Mouse (Mus musculus): ENCODE data around the gene Palm. TPM values are rescaled to one million over a fixed set of nuclear protein-coding genes. Genes with fewer than 3 reads are reported as not detected.
A peak's percentile ranks its signal among the peaks of the same experiment; 100 is the strongest.

Palm gene
- polyA plus RNA-seq, 1 experiment from 2014 or later, result 132 TPM

- H3K9me3 ChIP-seq (ENCODE audit: control insufficient read depth, low read length), result no peaks in the 10 kb centered on the region
- H3K4me3 ChIP-seq (ENCODE audit: low read depth, low read length), result peak overlapping the region; percentile 100
- DNase-seq (ENCODE audit: low spot score) (no peak), ATAC-seq (ENCODE audit: low FRiP score) (no peak)
- H3K27me3 ChIP-seq (ENCODE audit: control insufficient read depth, insufficient read depth, low read length), result no peaks in the 10 kb centered on the region
- H3K9ac ChIP-seq (ENCODE audit: low read depth, low read length), result peak overlapping the region; percentile 96
- WGBS, result 73% methylated on average over 7 of the region's 7 CpGs
- H3K4me1 ChIP-seq (replicated peaks; ENCODE audit: control insufficient read depth, insufficient read depth, low read length), result peaks cover 33% of the 10 kb centered on the region
- H3K36me3 ChIP-seq (ENCODE audit: control insufficient read depth, insufficient read depth, low read length), result peaks cover 26% of the 10 kb centered on the region
- H3K4me2 ChIP-seq (replicated peaks; ENCODE audit: low read depth, low read length), result peak overlapping the region; percentile 99
- H3K27ac ChIP-seq (ENCODE audit: low read depth, low read length), result 0 out of 2 replicates have a peak overlapping the region, but pooled peaks have one; percentile 9
These were observed 63.5 kb downstream of the Palm start for GRCm38 (mm10) chr10:79856704-79857451.

- H3K36me3 ChIP-seq (ENCODE audit: control insufficient read depth, insufficient read depth, low read length), result peaks cover 29% of the 10 kb centered on the region
- no peaks in the 10 kb centered on the region for H3K9me3 ChIP-seq (ENCODE audit: control insufficient read depth, low read length)
- peaks cover 28% of the 10 kb centered on the region for H3K4me1 ChIP-seq (replicated peaks; ENCODE audit: control insufficient read depth, insufficient read depth, low read length)
- 0 out of 2 replicates have a peak overlapping the region, but pooled peaks have one; percentile 9 for H3K27ac ChIP-seq (ENCODE audit: low read depth, low read length)
- peak overlapping the region; percentile 100 for H3K4me3 ChIP-seq (ENCODE audit: low read depth, low read length)
- 47% methylated on average over 4 of the region's 4 CpGs for WGBS
- peak overlapping the region; percentile 96; the same call in 1 of the 2 replicates for H3K9ac ChIP-seq (ENCODE audit: low read depth, low read length)
- peak overlapping the region; percentile 99 for H3K4me2 ChIP-seq (replicated peaks; ENCODE audit: low read depth, low read length)
- no peaks in the 10 kb centered on the region for H3K27me3 ChIP-seq (ENCODE audit: control insufficient read depth, insufficient read depth, low read length)
- DNase-seq (ENCODE audit: low spot score) (peak; percentile 37), ATAC-seq (ENCODE audit: low FRiP score) (no peak)
These were observed 64.1 kb downstream of the Palm start for GRCm38 (mm10) chr10:79857452-79857811.

DNA sequence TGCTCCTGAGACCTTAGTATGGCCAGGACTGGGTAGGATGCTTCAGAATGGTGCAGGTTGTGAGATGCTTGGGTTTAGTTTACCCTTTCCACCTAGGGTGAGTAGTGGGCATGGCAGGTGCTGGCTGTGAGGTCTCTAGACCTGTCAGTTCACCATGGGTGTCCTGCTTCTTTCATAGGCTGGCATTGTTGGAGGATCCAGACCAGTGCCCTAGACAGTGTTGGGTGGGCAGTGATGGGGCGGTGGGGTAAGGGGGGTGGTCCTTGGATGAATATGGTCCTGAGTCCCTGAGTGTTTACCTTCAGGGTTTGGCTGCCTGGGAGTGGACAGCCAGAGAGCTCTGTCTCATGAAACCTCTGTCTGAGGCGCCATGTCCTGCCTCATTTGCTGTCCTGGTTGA, 64.5 kb downstream of the Palm start:
- no peak for ATAC-seq (ENCODE audit: low FRiP score)
- Histone ChIP-seq H3K4me3 (ENCODE audit: low read depth, low read length) (peak overlapping the region; percentile 15), H3K9ac (ENCODE audit: low read depth, low read length) (0 out of 2 replicates have a peak overlapping the region, but pooled peaks have one; percentile 96), H3K27ac (ENCODE audit: low read depth, low read length) (peak overlapping the region; percentile 24; the same call in 1 of the 2 replicates), H3K36me3 (ENCODE audit: control insufficient read depth, insufficient read depth, low read length) (peaks cover 29% of the 10 kb centered on the region), H3K9me3 (ENCODE audit: control insufficient read depth, low read length) (no peaks in the 10 kb centered on the region), H3K4me2 (replicated peaks; ENCODE audit: low read depth, low read length) (peak overlapping the region; percentile 99), H3K4me1 (replicated peaks; ENCODE audit: control insufficient read depth, insufficient read depth, low read length) (peaks cover 24% of the 10 kb centered on the region), H3K27me3 (ENCODE audit: control insufficient read depth, insufficient read depth, low read length) (no peaks in the 10 kb centered on the region)
- 87% methylated on average over 2 of the region's 2 CpGs for WGBS
- no peak for DNase-seq (ENCODE audit: low spot score)

GRCm38 (mm10) chr10:79858416-79859074, 65.2 kb downstream of the Palm start:
- 71% methylated on average over 16 of the region's 17 CpGs for WGBS
- peak overlapping the region; percentile 24; the same call in 1 of the 2 replicates for H3K27ac ChIP-seq (ENCODE audit: low read depth, low read length)

GRCm38 (mm10) chr10:79859116-79859515, 65.7 kb downstream of the Palm start:
- Histone ChIP-seq H3K4me2 (replicated peaks; ENCODE audit: low read depth, low read length) (no peak overlapping the region), H3K4me1 (replicated peaks; ENCODE audit: control insufficient read depth, insufficient read depth, low read length) (peaks cover 24% of the 10 kb centered on the region), H3K36me3 (ENCODE audit: control insufficient read depth, insufficient read depth, low read length) (peaks cover 29% of the 10 kb centered on the region), H3K9me3 (ENCODE audit: control insufficient read depth, low read length) (no peaks in the 10 kb centered on the region), H3K4me3 (ENCODE audit: low read depth, low read length) (no peak overlapping the region), H3K27me3 (ENCODE audit: control insufficient read depth, insufficient read depth, low read length) (no peaks in the 10 kb centered on the region), H3K27ac (ENCODE audit: low read depth, low read length) (no peak overlapping the region), H3K9ac (ENCODE audit: low read depth, low read length) (no peak overlapping the region)
- ATAC-seq (ENCODE audit: low FRiP score), result no peak
- no peak for DNase-seq (ENCODE audit: low spot score)
- WGBS, result 95% methylated on average over 11 of the region's 11 CpGs

More at GRCm38 (mm10) chr10:79858416-79859074, 65.2 kb downstream of the Palm start:
- H3K27me3 ChIP-seq (ENCODE audit: control insufficient read depth, insufficient read depth, low read length), result no peaks in the 10 kb centered on the region
- H3K36me3 ChIP-seq (ENCODE audit: control insufficient read depth, insufficient read depth, low read length), result peaks cover 29% of the 10 kb centered on the region
- no peak for ATAC-seq (ENCODE audit: low FRiP score)
- H3K4me1 ChIP-seq (replicated peaks; ENCODE audit: control insufficient read depth, insufficient read depth, low read length), result peaks cover 24% of the 10 kb centered on the region
- H3K4me2 ChIP-seq (replicated peaks; ENCODE audit: low read depth, low read length), result no peak overlapping the region
- no peak for DNase-seq (ENCODE audit: low spot score)
- H3K4me3 ChIP-seq (ENCODE audit: low read depth, low read length), result no peak overlapping the region
- no peaks in the 10 kb centered on the region for H3K9me3 ChIP-seq (ENCODE audit: control insufficient read depth, low read length)
- H3K9ac ChIP-seq (ENCODE audit: low read depth, low read length), result no peak overlapping the region

DNA sequence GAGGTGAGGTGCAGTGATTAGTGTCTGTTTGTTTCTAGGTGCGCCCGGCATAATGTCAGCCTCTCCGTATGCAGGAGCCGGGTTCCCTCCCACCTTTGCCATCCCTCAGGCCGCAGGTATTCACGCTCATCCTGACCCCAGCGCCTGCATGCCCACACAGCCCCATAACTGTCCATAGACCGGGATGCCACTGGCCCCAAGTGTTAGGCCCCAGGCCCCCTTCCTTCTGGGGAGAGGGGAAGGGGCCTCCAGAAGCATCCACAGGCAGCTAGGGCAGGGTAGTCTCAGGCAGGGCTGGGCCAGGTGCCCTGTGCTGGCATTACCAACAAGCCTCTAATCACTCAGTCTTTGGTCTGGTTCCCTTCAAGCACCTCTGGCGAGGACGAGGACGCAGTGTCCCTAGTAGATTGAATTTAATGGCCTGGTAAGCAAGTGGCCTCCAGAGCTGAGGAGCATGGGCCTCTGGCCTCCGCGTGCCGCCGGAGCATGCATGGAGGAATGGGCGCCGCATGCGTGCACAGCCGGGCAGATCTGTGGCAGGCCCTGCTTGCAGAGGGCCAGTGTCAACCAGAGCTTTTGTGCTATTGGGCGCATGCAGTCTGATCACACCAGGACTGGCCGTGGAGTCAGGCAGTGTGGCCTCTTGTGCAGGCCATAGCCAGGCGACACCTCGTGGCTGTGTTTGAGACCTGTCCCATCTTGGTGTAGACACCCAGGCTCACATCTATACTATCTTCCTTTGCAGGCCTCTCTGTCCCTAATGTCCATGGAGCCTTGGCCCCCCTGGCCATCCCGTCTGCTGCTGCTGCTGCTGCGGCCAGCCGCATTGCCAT, 66.9 kb downstream of the Palm start:
- Histone ChIP-seq H3K4me3 (ENCODE audit: low read depth, low read length) (no peak overlapping the region), H3K27me3 (ENCODE audit: control insufficient read depth, insufficient read depth, low read length) (no peaks in the 10 kb centered on the region), H3K4me2 (replicated peaks; ENCODE audit: low read depth, low read length) (no peak overlapping the region), H3K27ac (ENCODE audit: low read depth, low read length) (no peak overlapping the region), H3K9ac (ENCODE audit: low read depth, low read length) (no peak overlapping the region), H3K36me3 (ENCODE audit: control insufficient read depth, insufficient read depth, low read length) (peaks cover 29% of the 10 kb centered on the region), H3K4me1 (replicated peaks; ENCODE audit: control insufficient read depth, insufficient read depth, low read length) (peaks cover 24% of the 10 kb centered on the region), H3K9me3 (ENCODE audit: control insufficient read depth, low read length) (no peaks in the 10 kb centered on the region)
- no peak for DNase-seq (ENCODE audit: low spot score)
- 94% methylated on average over 26 of the region's 26 CpGs for WGBS
- ATAC-seq (ENCODE audit: low FRiP score), result no peak

GRCm38 (mm10) chr10:79861230-79862048, 68.1 kb downstream of the Palm start:
- ATAC-seq (ENCODE audit: low FRiP score), result no peak
- Histone ChIP-seq H3K9ac (ENCODE audit: low read depth, low read length) (no peak overlapping the region), H3K36me3 (ENCODE audit: control insufficient read depth, insufficient read depth, low read length) (peaks cover 31% of the 10 kb centered on the region), H3K9me3 (ENCODE audit: control insufficient read depth, low read length) (no peaks in the 10 kb centered on the region), H3K4me2 (replicated peaks; ENCODE audit: low read depth, low read length) (no peak overlapping the region), H3K27me3 (ENCODE audit: control insufficient read depth, insufficient read depth, low read length) (no peaks in the 10 kb centered on the region), H3K4me3 (ENCODE audit: low read depth, low read length) (no peak overlapping the region), H3K4me1 (replicated peaks; ENCODE audit: control insufficient read depth, insufficient read depth, low read length) (peaks cover 18% of the 10 kb centered on the region), H3K27ac (ENCODE audit: low read depth, low read length) (peak overlapping the region; percentile 17; the same call in 1 of the 2 replicates)
- DNase-seq (ENCODE audit: low spot score), result no peak
- 82% methylated on average over 25 of the region's 25 CpGs for WGBS
